Mouse (Mus musculus) neural tube, embryonic 15.5 days (tissue): ENCODE measurements at regions not wholly inside any gene's neighbourhood (a gene's known extent, or its start where the extent isn't known, plus 50 kb on each side); places are given as distances from the start of the nearest gene placed in this dataset.
A peak's percentile ranks its signal among the peaks of the same experiment; 100 is the strongest.
"Not testable (repeated sequence)": the region's sequence is repeated elsewhere in the genome, so short reads cannot be mapped to it uniquely, and the experiment has no call there.

Experiments used
- ATAC-seq: fragments of 200-750 bp; cut with Nextera tagmentation; 2 replicates; pipeline ENCODE4 v1.8.0; 2017; ENCODE audit warnings: mild to moderate bottlenecking, moderate TSS enrichment, moderate library complexity; ENCODE audit not compliant: low FRiP score
- H3K27ac ChIP-seq: fragments of 300-500 bp; sonication (generic); replicated peaks from 2 replicates; pipeline ENCODE4 v1.5.1; 2015; ENCODE audit warnings: mild to moderate bottlenecking, inconsistent platforms
- H3K27me3 ChIP-seq: fragments of 300-500 bp; sonication (generic); replicated peaks from 2 replicates; pipeline ENCODE4 v1.6.1; 2015; ENCODE audit warnings: inconsistent platforms
- H3K36me3 ChIP-seq: fragments of 300-500 bp; sonication (generic); 2 replicates; pipeline ENCODE4 v1.6.1; 2015; ENCODE audit warnings: inconsistent platforms
- H3K4me1 ChIP-seq: fragments of 300-500 bp; sonication (generic); 2 replicates; pipeline ENCODE4 v1.6.1; 2015; ENCODE audit warnings: inconsistent platforms
- H3K4me2 ChIP-seq: fragments of 300-500 bp; sonication (generic); 2 replicates; pipeline ENCODE4 v1.6.1; 2015; ENCODE audit warnings: inconsistent platforms, mild to moderate bottlenecking, moderate library complexity
- H3K4me3 ChIP-seq: fragments of 300-500 bp; sonication (generic); replicated peaks from 2 replicates; pipeline ENCODE4 v1.5.1; 2015; ENCODE audit warnings: mild to moderate bottlenecking, inconsistent platforms
- H3K9ac ChIP-seq: fragments of 300-500 bp; sonication (generic); replicated peaks from 2 replicates; pipeline ENCODE4 v1.6.1; 2015; ENCODE audit warnings: mild to moderate bottlenecking, inconsistent platforms
- H3K9me3 ChIP-seq: fragments of 300-500 bp; sonication (generic); replicated peaks from 2 replicates; pipeline ENCODE4 v1.6.1; 2016; ENCODE audit warnings: inconsistent platforms
- WGBS: fragments of 180-500 bp; shearing (Covaris S2); methylation state at CpG from one replicate; pipeline ENCODE4 v1.1.7; 2015; ENCODE audit warnings: mixed read lengths; 5-methylcytosine and 5-hydroxymethylcytosine counted together

- Histone ChIP-seq H3K36me3 (no peaks in the 10 kb centered on the region), H3K4me1 (no peaks in the 10 kb centered on the region), H3K9me3 (no peaks in the 10 kb centered on the region), H3K27me3 (no peaks in the 10 kb centered on the region), H3K9ac (no peak overlapping the region), H3K4me2 (no peak overlapping the region), H3K4me3 (no peak overlapping the region), H3K27ac (no peak overlapping the region)
- no peak for ATAC-seq
- WGBS: 72% methylated on average over 3 of the region's 3 CpGs
Observed at GRCm38 (mm10) chr4:23148097-23148849, 660.1 kb upstream of the Pou3f2 start.

- no peak for ATAC-seq
- no peaks in the 10 kb centered on the region for H3K9me3 ChIP-seq
- H3K9ac ChIP-seq: no peak overlapping the region
- no peak overlapping the region for H3K27ac ChIP-seq
- no peak overlapping the region for H3K4me3 ChIP-seq
- WGBS: 20% methylated on average over 2 of the region's 2 CpGs
- no peaks in the 10 kb centered on the region for H3K36me3 ChIP-seq
- no peaks in the 10 kb centered on the region for H3K4me1 ChIP-seq
- H3K4me2 ChIP-seq: no peak overlapping the region
- H3K27me3 ChIP-seq: no peaks in the 10 kb centered on the region
Observed at GRCm38 (mm10) chr4:23133386-23133785, 645.2 kb upstream of the Pou3f2 start.

- not testable (repeated sequence) for H3K4me2 ChIP-seq, H3K9me3 ChIP-seq, H3K36me3 ChIP-seq, H3K9ac ChIP-seq, H3K27ac ChIP-seq, H3K27me3 ChIP-seq, ATAC-seq, H3K4me1 ChIP-seq, H3K4me3 ChIP-seq
- 98% methylated on average over 2 of the region's 2 CpGs for WGBS
Observed at GRCm38 (mm10) chr4:23101452-23101851, 613.3 kb upstream of the Pou3f2 start.

- H3K9ac ChIP-seq: no peak overlapping the region
- H3K9me3 ChIP-seq: no peaks in the 10 kb centered on the region
- H3K4me2 ChIP-seq: no peak overlapping the region
- no peaks in the 10 kb centered on the region for H3K36me3 ChIP-seq
- H3K4me3 ChIP-seq: no peak overlapping the region
- no peaks in the 10 kb centered on the region for H3K4me1 ChIP-seq
- H3K27ac ChIP-seq: no peak overlapping the region
- ATAC-seq: no peak
- 93% methylated on average over 5 of the region's 5 CpGs for WGBS
- H3K27me3 ChIP-seq: no peaks in the 10 kb centered on the region
Observed at GRCm38 (mm10) chr4:23079521-23079920, 591.4 kb upstream of the Pou3f2 start.

- 83% methylated on average over 2 of the region's 2 CpGs for WGBS
- Histone ChIP-seq H3K36me3 (no peaks in the 10 kb centered on the region), H3K4me2 (no peak overlapping the region), H3K4me3 (no peak overlapping the region), H3K27me3 (no peaks in the 10 kb centered on the region), H3K9me3 (no peaks in the 10 kb centered on the region), H3K9ac (no peak overlapping the region), H3K4me1 (no peaks in the 10 kb centered on the region), H3K27ac (no peak overlapping the region)
- no peak for ATAC-seq
Observed at GRCm38 (mm10) chr4:23077603-23078002, 589.4 kb upstream of the Pou3f2 start.

GRCm38 (mm10) chr4:23050701-23051317, 562.6 kb upstream of the Pou3f2 start:
- H3K9ac ChIP-seq: no peak overlapping the region
- peak; percentile 63 for ATAC-seq
- no peaks in the 10 kb centered on the region for H3K9me3 ChIP-seq
- H3K4me1 ChIP-seq: 0 out of 2 replicates have a peak, but pooled peaks cover 2% of the 10 kb centered on the region
- H3K4me3 ChIP-seq: no peak overlapping the region
- H3K27ac ChIP-seq: no peak overlapping the region
- no peaks in the 10 kb centered on the region for H3K27me3 ChIP-seq
- H3K4me2 ChIP-seq: 0 out of 2 replicates have a peak overlapping the region, but pooled peaks have one; percentile 13
- WGBS: 40% methylated on average over 9 of the region's 9 CpGs
- no peaks in the 10 kb centered on the region for H3K36me3 ChIP-seq

GRCm38 (mm10) chr4:23037784-23038183, 549.6 kb upstream of the Pou3f2 start:
- no peak overlapping the region for H3K4me3 ChIP-seq
- H3K9me3 ChIP-seq: no peaks in the 10 kb centered on the region
- no peaks in the 10 kb centered on the region for H3K36me3 ChIP-seq
- no peak overlapping the region for H3K4me2 ChIP-seq
- H3K27me3 ChIP-seq: no peaks in the 10 kb centered on the region
- WGBS: 79% methylated on average over 6 of the region's 6 CpGs
- H3K27ac ChIP-seq: no peak overlapping the region
- no peak overlapping the region for H3K9ac ChIP-seq
- H3K4me1 ChIP-seq: no peaks in the 10 kb centered on the region
- ATAC-seq: no peak

- no peaks in the 10 kb centered on the region for H3K27me3 ChIP-seq
- ATAC-seq: no peak
- WGBS: 89% methylated on average over 2 of the region's 2 CpGs
- H3K4me3 ChIP-seq: no peak overlapping the region
- H3K4me1 ChIP-seq: no peaks in the 10 kb centered on the region
- H3K27ac ChIP-seq: no peak overlapping the region
- H3K36me3 ChIP-seq: no peaks in the 10 kb centered on the region
- no peak overlapping the region for H3K4me2 ChIP-seq
- H3K9ac ChIP-seq: no peak overlapping the region
- H3K9me3 ChIP-seq: no peaks in the 10 kb centered on the region
Observed at GRCm38 (mm10) chr4:23031271-23031670, 543.1 kb upstream of the Pou3f2 start.

GRCm38 (mm10) chr4:23022177-23022576, 534.0 kb upstream of the Pou3f2 start:
- Histone ChIP-seq H3K36me3 (no peaks in the 10 kb centered on the region), H3K4me1 (no peaks in the 10 kb centered on the region), H3K27ac (no peak overlapping the region), H3K4me2 (no peak overlapping the region), H3K9ac (no peak overlapping the region), H3K27me3 (no peaks in the 10 kb centered on the region), H3K4me3 (no peak overlapping the region), H3K9me3 (no peaks in the 10 kb centered on the region)
- no peak for ATAC-seq
- WGBS: 52% methylated on average over 2 of the region's 2 CpGs

GRCm38 (mm10) chr4:23010346-23010745, 522.2 kb upstream of the Pou3f2 start:
- Histone ChIP-seq H3K36me3 (no peaks in the 10 kb centered on the region), H3K9ac (no peak overlapping the region), H3K27ac (no peak overlapping the region), H3K4me1 (no peaks in the 10 kb centered on the region), H3K4me3 (no peak overlapping the region), H3K9me3 (no peaks in the 10 kb centered on the region), H3K27me3 (no peaks in the 10 kb centered on the region), H3K4me2 (no peak overlapping the region)
- no peak for ATAC-seq
- WGBS: 69% methylated on average over 2 of the region's 2 CpGs

- H3K4me3 ChIP-seq, H3K4me2 ChIP-seq, H3K9me3 ChIP-seq, H3K4me1 ChIP-seq, H3K36me3 ChIP-seq, ATAC-seq, H3K27me3 ChIP-seq, H3K9ac ChIP-seq, H3K27ac ChIP-seq: not testable (repeated sequence)
- 86% methylated on average over 3 of the region's 3 CpGs for WGBS
Observed at GRCm38 (mm10) chr4:23009196-23009595, 521.0 kb upstream of the Pou3f2 start.

GRCm38 (mm10) chr4:22998994-22999393, 510.8 kb upstream of the Pou3f2 start:
- Histone ChIP-seq H3K9ac (no peak overlapping the region), H3K9me3 (no peaks in the 10 kb centered on the region), H3K4me3 (no peak overlapping the region), H3K36me3 (no peaks in the 10 kb centered on the region), H3K27ac (no peak overlapping the region), H3K4me2 (no peak overlapping the region), H3K27me3 (no peaks in the 10 kb centered on the region), H3K4me1 (0 out of 2 replicates have a peak, but pooled peaks cover 3% of the 10 kb centered on the region)
- ATAC-seq: no peak
- 24% methylated on average over 4 of the region's 4 CpGs for WGBS
